Mouse (Mus musculus): ENCODE results near the gene Gdpgp1. TPM values are rescaled to one million over a fixed set of nuclear protein-coding genes. Genes with fewer than 3 reads are reported as not detected.

Gdpgp1 gene
- total and polyA plus RNA-seq, 3 experiments: 4.0 to 4.6 TPM; not detected in 1

DNA sequence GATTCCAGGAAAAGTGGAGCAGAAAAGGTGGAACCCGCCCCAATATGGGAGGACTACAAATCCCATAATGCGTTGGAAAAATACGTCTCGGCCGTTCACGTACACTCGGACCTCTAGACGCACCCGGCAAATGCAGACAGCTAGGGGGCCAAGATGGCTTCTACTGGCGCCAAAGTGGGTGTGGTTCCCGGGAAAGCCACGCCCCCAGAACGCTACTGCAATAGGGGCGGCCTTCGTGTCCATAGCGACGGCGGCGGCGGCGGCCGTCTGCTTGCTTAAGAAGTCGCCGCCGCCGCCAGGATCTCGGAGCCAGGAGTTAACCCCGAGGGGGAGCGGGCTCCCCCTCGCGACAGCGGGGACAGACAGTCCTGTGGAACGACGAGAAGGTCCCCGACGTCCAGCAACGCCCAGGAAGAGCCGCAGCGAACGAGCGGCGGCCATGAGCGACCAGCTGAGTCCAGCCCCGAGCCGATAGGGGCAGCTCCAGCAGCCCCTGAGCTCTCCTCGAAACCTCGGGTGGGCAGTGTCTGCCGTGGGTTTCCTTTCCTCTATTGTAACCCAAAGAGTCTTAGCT lies 13.6 kb downstream of the Gdpgp1 start, which contains the start of gene Ttll13:
Ttll13 (plus strand) TSS at position 229 of the 574 bp plus-strand sequence.
- Histone ChIP-seq H3K4me3 (ENCODE audit: control insufficient read depth in 1 of 2, insufficient read depth in 1 of 2, low read depth in 2 of 2, low read length in 2 of 2) (peak within 1 kb of the TSS; percentile 55 to 77), H3K27ac (ENCODE audit: control insufficient read depth, low read depth, low read length) (peak within 1 kb of the TSS; percentile 53), H3K9ac (ENCODE audit: control insufficient read depth, low read depth, low read length, poor library complexity, severe bottlenecking) (peak within 1 kb of the TSS; percentile 79), H3K36me3 (ENCODE audit: control insufficient read depth in 1 of 2, insufficient read depth in 2 of 2, low read length in 2 of 2) (peaks cover 0 to 5% of the 10 kb centered on the region in 2 experiments; a peak in 2 of 4 replicates), H3K27me3 (ENCODE audit: control insufficient read depth in 1 of 2, insufficient read depth in 2 of 2, low read length in 2 of 2) (no peaks in the 10 kb centered on the region), H3K9me3 (replicated peaks; ENCODE audit: insufficient read depth, low read length) (no peaks in the 10 kb centered on the region), H3K4me1 (ENCODE audit: control insufficient read depth in 1 of 2, insufficient read depth in 2 of 2, low read length in 2 of 2) (peaks cover 0 to 3% of the 10 kb centered on the region in 2 experiments; a peak in 1 of 4 replicates), H3K79me2 (ENCODE audit: control insufficient read depth, insufficient read depth, low read length, poor library complexity) (no peaks in the 10 kb centered on the region; the same call in 1 of the 2 replicates)
- peak; percentile 32; the same call in 1 of the 2 replicates for TF ChIP-seq NELFE (IDR thresholded peaks at IDR 0.05; ENCODE audit: low read depth, low read length)
- TF ChIP-seq SIN3A (IDR thresholded peaks at IDR 0.05; ENCODE audit: low read length): peak; percentile 78
- TF ChIP-seq HCFC1 (IDR thresholded peaks at IDR 0.05; ENCODE audit: low read depth, low read length): peak; percentile 98
- 0 out of 2 replicates have a peak, but pooled peaks have one; percentile 26 for TF ChIP-seq E2F4 (IDR thresholded peaks at IDR 0.05; ENCODE audit: borderline replicate concordance, low read depth, low read length)
- peak; percentile 1 to 46 (median 19); a peak in 3 of 6 replicates for TF ChIP-seq CTCF (IDR thresholded peaks at IDR 0.05 in 2 of 3, conservative IDR thresholded peaks at IDR 0.05 in 1 of 3; ENCODE audit: control insufficient read depth in 1 of 3, insufficient read depth in 1 of 3, low read depth in 2 of 3, low read length in 3 of 3, poor library complexity in 1 of 3, severe bottlenecking in 1 of 3)
- no peak for TF ChIP-seq ZMIZ1 (IDR thresholded peaks at IDR 0.05; ENCODE audit: low read depth, low read length)
- TF ChIP-seq RCOR1 (IDR thresholded peaks at IDR 0.05; ENCODE audit: low read depth, low read length): no peak
- TF ChIP-seq MYB (IDR thresholded peaks at IDR 0.05; ENCODE audit: low read depth, low read length): peak; percentile 69
- TF ChIP-seq POLR2A (IDR thresholded peaks at IDR 0.05; ENCODE audit: control insufficient read depth in 1 of 2, insufficient read depth in 1 of 2, low read depth in 1 of 2, low read length in 2 of 2, poor library complexity in 1 of 2): peak; percentile 39 to 44; a peak in 2 of 4 replicates
- peak; percentile 75; the same call in 1 of the 2 replicates for TF ChIP-seq MXI1 (IDR thresholded peaks at IDR 0.05; ENCODE audit: low read depth, low read length)
- TF ChIP-seq POLR2AphosphoS5 (IDR thresholded peaks at IDR 0.05; ENCODE audit: borderline replicate concordance, low read depth, low read length): no peak
- TF ChIP-seq SMC3 (IDR thresholded peaks at IDR 0.05; ENCODE audit: low read depth, low read length): peak; percentile 23; the same call in 1 of the 2 replicates
- TF ChIP-seq NRF1 (IDR thresholded peaks at IDR 0.05; ENCODE audit: insufficient read depth, low read depth, low read length, poor library complexity, severe bottlenecking): no peak
- TF ChIP-seq MAZ (IDR thresholded peaks at IDR 0.05; ENCODE audit: low read depth, low read length): 0 out of 2 replicates have a peak, but pooled peaks have one; percentile 35
- no peak for TF ChIP-seq GABPA (IDR thresholded peaks at IDR 0.05; ENCODE audit: low read depth, low read length)
- no peak for TF ChIP-seq ETS1 (IDR thresholded peaks at IDR 0.05; ENCODE audit: low read depth, low read length)
- no peak for TF ChIP-seq TAL1 (IDR thresholded peaks at IDR 0.05; ENCODE audit: low read length)
- no peak for TF ChIP-seq MYC (IDR thresholded peaks at IDR 0.05; ENCODE audit: low read depth, low read length)
- peak; percentile 98 for DNase-seq (ENCODE audit: low read depth, low spot score)

DNA sequence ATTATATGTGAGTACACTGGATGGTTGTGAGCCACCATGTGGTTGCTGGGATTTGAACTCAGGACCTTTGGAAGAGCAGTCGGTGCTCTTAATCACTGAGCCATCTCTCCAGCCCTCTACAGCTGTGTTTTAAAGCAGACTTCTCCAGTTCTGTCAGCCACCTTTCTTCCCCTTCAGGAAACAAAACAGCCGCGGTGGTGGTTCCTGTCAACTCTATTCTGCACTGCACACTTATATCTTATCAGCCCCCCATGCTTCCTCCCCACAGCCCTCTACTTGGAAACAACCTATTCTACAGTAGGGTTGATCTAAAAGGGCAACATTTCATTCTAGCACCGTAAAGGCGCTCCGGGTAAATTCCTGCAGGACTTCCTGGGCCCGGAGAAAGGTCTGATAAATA lies 14.2 kb downstream of the Gdpgp1 start:
- H3K9ac ChIP-seq (ENCODE audit: control insufficient read depth, low read depth, low read length, poor library complexity, severe bottlenecking): no peak overlapping the region
- peaks cover 4 to 7% of the 10 kb centered on the region in 2 experiments; a peak in 3 of 4 replicates for H3K4me1 ChIP-seq (ENCODE audit: control insufficient read depth in 1 of 2, insufficient read depth in 2 of 2, low read length in 2 of 2)
- TF ChIP-seq SMC3 (IDR thresholded peaks at IDR 0.05; ENCODE audit: low read depth, low read length): no peak
- no peak for TF ChIP-seq MAX (IDR thresholded peaks at IDR 0.05; ENCODE audit: low read length)
- TF ChIP-seq SIN3A (IDR thresholded peaks at IDR 0.05; ENCODE audit: low read length): 0 out of 2 replicates have a peak, but pooled peaks have one; percentile 36
- peak; percentile 43 to 46; a peak in 2 of 4 replicates for TF ChIP-seq EP300 (IDR thresholded peaks at IDR 0.05; ENCODE audit: low read depth in 1 of 2, low read length in 2 of 2)
- TF ChIP-seq GATA1 (IDR thresholded peaks at IDR 0.05; ENCODE audit: low read depth, low read length): peak; percentile 74
- TF ChIP-seq MYC (IDR thresholded peaks at IDR 0.05; ENCODE audit: low read depth, low read length): 0 out of 2 replicates have a peak, but pooled peaks have one; percentile 3
- TF ChIP-seq MXI1 (IDR thresholded peaks at IDR 0.05; ENCODE audit: low read depth, low read length): peak; percentile 56; the same call in 1 of the 2 replicates
- peak; percentile 33; the same call in 1 of the 2 replicates for TF ChIP-seq BHLHE40 (IDR thresholded peaks at IDR 0.05; ENCODE audit: borderline replicate concordance, low read depth, low read length)
- TF ChIP-seq TBP (IDR thresholded peaks at IDR 0.05; ENCODE audit: low read depth, low read length): peak; percentile 97
- no peak for TF ChIP-seq ZC3H11A (IDR thresholded peaks at IDR 0.05; ENCODE audit: low read depth, low read length)
- no peak for TF ChIP-seq JUND (IDR thresholded peaks at IDR 0.05; ENCODE audit: low read depth, low read length)
- peak; percentile 43; the same call in 1 of the 2 replicates for TF ChIP-seq ETS1 (IDR thresholded peaks at IDR 0.05; ENCODE audit: low read depth, low read length)
- no peaks in the 10 kb centered on the region; the same call in 1 of the 2 replicates for H3K79me2 ChIP-seq (ENCODE audit: control insufficient read depth, insufficient read depth, low read length, poor library complexity)
- H3K27me3 ChIP-seq (ENCODE audit: control insufficient read depth in 1 of 2, insufficient read depth in 2 of 2, low read length in 2 of 2): no peaks in the 10 kb centered on the region
- H3K27ac ChIP-seq (ENCODE audit: control insufficient read depth, low read depth, low read length): no peak overlapping the region
- no peaks in the 10 kb centered on the region for H3K9me3 ChIP-seq (replicated peaks; ENCODE audit: insufficient read depth, low read length)
- peak; percentile 79 for DNase-seq (ENCODE audit: low read depth, low spot score)
- peak overlapping the region in 1 of 2 experiments; percentile 77; a peak in 1 of 4 replicates for H3K4me3 ChIP-seq (ENCODE audit: control insufficient read depth in 1 of 2, insufficient read depth in 1 of 2, low read depth in 2 of 2, low read length in 2 of 2)
- H3K36me3 ChIP-seq (ENCODE audit: control insufficient read depth in 1 of 2, insufficient read depth in 2 of 2, low read length in 2 of 2): peaks cover 0 to 9% of the 10 kb centered on the region in 2 experiments; a peak in 2 of 4 replicates

Measured in MEL (cell line).